Mouse (Mus musculus) testis, adult 2 months (tissue): ENCODE data around the gene Auts2.

Experiments
- CTCF ChIP-seq: fragments of 200-500 bp; IDR thresholded peaks from 2 replicates; pipeline ENCODE4 v1.5.1; 2012; ENCODE audit warnings: low read depth, mild to moderate bottlenecking, inconsistent platforms, low read length, moderate library complexity; ENCODE audit not compliant: control insufficient read depth, insufficient read depth, insufficient replicate concordance
- POLR2A ChIP-seq: fragments of 200-500 bp; IDR thresholded peaks from 2 replicates; pipeline ENCODE4 v1.6.1; 2012; ENCODE audit warnings: low read depth, mild to moderate bottlenecking, inconsistent platforms, low read length, moderate library complexity; ENCODE audit not compliant: control insufficient read depth

DNA sequence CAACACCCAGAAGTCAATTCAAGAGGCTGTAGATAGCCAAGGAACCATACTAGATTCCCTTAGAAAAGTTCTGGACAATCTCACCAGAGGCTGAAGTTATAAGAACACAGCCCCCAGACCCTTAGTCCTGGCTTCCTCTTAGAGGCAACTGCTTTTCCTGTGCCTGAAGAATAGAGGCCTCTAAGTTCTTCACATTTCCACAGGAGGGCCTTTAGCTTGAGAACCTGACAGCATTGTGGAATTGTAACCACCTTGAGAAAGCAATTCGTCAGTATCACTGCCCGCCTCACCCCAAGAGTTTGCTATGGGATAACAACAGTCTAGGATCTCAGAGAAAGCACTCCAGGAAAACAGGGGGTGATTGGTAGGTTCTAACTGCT lies 75.8 kb downstream of the Auts2 start:
- no peak for TF ChIP-seq POLR2A
- TF ChIP-seq CTCF, result no peak
